Mouse (Mus musculus) retina, postnatal 7 days (tissue): ENCODE data around the gene Klhl21.
"Not testable (repeated sequence)": the region's sequence is repeated elsewhere in the genome, so short reads cannot be mapped to it uniquely, and the experiment has no call there.

ENCODE experiments used
- DNase-seq: peaks from one replicate; pipeline ENCODE4 v3.0.0-alpha.2; 2012; ENCODE audit warnings: low read depth, low spot score

The Klhl21 gene

GRCm38 (mm10) chr4:152021568-152022097, 13.0 kb downstream of the Klhl21 start:
- DNase-seq: no peak

DNA sequence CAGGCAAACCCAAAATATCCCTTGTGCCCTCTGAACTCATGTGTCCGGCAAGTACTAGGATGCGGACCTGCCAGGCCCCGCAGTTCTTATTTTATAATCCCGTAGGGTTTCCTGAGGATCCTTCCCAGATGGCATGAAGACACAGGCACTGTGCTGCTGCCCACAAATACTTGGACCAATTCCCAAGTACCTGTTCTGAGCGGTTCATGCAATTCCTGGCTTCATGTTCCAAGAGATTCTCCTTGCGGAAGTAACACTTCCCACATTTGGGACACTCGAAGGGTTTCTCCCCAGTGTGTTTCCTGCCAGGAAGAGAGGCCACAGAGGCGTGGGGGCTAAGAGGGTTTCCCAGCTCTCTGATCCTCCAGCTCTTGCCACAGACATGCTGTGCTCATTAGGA, 13.9 kb downstream of the Klhl21 start:
- no peak for DNase-seq

DNA sequence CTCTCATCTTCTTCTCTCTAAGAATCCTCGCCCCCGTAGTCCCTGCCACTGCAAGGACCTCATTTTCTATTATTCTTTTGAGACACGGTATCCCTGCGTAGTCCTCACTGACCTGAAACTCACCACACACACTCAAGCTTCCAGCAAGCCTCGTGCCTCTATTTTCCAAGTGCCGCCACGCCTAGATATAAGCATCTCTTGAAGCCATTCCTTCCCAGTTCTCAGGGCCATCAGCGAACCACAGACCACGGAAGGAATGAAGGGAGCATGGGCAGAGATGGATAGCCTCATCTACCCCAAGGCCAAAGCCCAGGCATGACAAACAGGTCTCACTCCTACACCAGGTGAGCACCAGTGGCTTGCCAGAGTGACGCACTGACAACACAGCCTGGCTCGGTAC, 15.9 kb downstream of the Klhl21 start:
- DNase-seq: no peak

- no peak for DNase-seq
Measured at GRCm38 (mm10) chr4:152026751-152027508, 18.3 kb downstream of the Klhl21 start.

GRCm38 (mm10) chr4:152027524-152027923, 18.9 kb downstream of the Klhl21 start, which contains the start of gene Zbtb48:
Gene Zbtb48 (minus strand): TSS chr4:152027671.
- DNase-seq: peak; percentile 96

- DNase-seq: no peak
Measured at GRCm38 (mm10) chr4:152028456-152028855, 19.9 kb downstream of the Klhl21 start.

- no peak for DNase-seq
Measured at GRCm38 (mm10) chr4:152029087-152029486, 20.5 kb downstream of the Klhl21 start.

DNA sequence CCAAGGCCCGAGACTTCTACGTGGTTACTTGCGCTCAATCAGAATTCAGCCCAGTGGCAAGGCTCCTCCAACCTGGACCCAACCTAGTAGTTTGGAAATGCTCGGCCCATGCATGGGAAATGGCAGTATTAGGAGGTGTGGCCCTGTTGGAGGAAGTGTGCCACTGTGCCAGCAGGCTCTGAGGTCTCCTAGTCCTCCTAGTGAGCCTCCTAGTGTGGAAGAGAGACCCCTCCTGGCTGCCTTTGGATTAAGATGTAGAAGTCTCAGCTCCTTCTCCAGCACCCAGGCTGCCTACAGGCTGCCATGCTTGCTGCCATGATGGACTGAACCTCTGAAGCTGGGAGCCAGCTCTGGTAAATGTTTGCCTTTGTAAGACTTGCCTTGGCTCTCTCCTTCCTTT, 21.4 kb downstream of the Klhl21 start:
- no peak for DNase-seq

DNA sequence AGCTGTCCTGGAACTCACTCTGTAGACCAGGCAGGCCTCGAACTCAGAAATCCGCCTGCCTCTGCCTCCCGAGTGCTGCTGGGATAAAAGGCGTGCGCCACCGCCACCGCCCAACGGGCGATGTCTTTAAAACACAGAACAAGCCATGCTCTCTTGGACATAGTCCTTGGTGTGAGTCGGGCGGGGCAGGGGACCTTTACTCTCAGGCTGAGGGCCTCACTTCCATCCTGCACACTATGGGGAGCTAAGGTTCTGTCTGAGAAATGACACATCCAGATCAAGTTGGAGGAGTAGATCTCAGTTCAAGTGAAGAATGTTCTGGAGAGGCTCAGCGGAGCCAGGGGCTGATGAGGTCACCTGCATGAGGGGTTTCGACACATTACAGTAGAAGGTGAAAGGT, 24.3 kb downstream of the Klhl21 start:
- DNase-seq: no peak

DNA sequence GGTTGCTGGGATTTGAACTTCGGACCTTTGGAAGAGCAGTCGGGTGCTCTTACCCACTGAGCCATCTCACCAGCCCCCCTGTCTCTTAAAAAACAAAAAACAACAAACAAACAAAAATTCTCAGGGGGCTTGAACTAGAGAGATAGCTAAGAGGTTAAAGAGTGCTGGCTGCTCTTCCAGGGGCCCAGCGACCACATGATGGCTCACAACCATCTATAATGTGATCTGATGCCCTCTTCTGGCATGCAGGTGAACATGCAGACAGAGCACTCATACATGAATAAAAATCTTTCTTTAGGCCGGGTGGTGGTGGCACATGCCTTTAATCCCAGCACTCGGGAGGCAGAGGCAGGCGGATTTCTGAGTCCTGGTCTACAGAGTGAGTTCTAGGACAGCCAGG, 27.9 kb downstream of the Klhl21 start:
- not testable (repeated sequence) for DNase-seq

DNA sequence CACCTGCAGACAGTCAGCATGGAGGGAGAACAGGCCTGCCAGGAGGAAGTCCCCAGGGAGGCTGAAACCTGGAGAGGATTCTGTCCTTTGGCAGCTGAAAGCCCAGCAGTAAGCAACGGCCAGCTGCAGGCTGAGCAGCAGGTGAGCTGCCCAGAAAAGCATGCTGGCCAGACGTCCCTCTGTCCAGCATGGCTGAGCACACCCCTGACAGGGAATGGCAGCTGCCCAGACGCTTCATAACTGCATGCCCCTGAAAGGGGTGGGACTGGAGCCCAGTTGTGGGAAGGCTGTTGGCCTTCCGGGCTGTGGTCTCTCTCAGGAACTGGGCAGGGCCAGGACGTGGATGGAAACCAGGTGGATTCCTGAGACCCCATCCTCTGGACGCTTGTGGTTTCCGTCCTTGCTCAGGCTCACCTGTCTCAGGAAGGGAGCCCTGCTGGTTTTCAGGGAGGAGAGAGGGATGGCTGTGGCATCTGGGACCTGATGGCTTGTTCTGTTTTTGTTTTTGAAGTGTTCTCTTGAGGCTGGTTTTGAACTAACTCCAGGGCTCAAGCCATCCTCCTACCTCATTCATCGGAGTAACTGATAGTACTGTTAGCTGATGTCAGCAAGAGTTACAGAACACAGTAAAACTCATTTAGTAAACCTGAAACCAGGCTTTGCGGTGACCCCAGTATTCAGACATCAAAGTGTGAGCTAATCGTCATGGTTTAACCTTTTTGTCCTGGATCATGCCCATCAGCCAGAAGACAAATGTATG, 29.8 kb downstream of the Klhl21 start, which contains the start of gene Tas1r1:
Gene Tas1r1 (minus strand): TSS at position 344 of the 760 bp plus-strand sequence.
- DNase-seq: no peak

DNA sequence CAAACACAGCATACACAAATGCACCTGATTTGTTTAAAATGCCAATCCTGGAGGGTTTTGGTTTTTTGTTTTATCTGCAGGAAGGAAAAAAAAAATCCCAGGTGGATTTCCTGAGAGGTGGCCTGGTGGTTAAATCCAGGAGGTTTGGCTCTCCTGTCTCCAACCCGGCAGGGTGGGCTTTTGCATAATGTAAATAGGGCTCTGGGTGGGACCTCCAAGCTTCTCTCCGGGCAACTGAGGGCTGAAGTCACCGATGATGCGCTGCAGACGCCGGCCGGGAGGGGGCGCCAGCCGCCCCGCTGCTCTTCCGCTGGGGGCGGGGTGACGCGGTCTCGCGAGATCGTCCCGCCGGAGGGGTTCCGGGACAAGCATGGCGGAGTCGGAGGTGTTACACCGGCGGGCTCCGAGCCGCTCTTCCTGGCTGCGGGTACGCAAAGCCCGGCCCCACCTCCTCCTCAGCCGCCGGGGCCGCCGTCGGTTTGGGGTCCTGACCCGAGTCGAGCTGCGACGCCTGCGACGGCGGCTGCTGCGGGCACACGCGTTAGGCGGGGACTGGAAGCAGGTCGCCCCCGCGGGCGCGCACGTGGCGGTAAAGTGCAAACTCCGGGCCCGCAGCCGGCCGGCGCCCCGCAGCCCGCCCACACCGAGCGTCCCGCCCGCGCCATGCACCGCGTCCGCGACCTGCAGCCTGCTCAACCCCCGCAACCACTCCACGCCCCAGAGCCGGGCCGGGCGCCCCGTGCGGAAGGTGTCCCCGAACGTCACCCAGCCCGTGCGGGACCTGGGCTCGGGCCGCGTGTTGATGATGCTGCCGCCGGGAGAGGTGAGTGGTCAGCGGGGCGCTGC, 30.6 kb downstream of the Klhl21 start, which contains the start of gene Nol9:
Gene Nol9 (plus strand): TSS at position 337 of the 846 bp plus-strand sequence.
- DNase-seq: peak; percentile 87

GRCm38 (mm10) chr4:152039831-152040310, 31.3 kb downstream of the Klhl21 start:
- DNase-seq: no peak

- no peak for DNase-seq
Measured at GRCm38 (mm10) chr4:152041924-152042641, 33.5 kb downstream of the Klhl21 start.

GRCm38 (mm10) chr4:152043171-152043570, 34.6 kb downstream of the Klhl21 start:
- no peak for DNase-seq

DNA sequence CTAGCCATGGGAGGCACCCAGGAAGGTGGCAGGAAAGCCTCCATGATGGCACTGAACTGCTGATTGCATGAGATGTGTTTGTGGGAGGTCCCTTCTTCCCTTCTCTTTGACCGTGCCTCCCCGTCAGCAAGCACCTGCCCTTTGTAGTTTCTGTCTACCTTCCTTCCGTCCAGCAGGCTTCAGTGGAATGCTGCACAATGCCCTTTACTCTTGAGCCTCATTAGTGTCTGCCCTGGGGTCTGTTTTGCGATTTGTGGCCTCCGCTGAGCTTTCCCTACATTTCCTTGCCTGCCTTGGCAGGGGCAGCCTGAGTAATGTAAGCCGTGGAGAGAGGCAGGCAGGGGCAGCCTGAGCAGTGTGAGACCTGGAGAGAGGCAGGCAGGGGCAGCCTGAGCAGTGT, 36.0 kb downstream of the Klhl21 start:
- DNase-seq: no peak

- DNase-seq: no peak
Measured at GRCm38 (mm10) chr4:152062390-152063110, 53.9 kb downstream of the Klhl21 start.

- no peak for DNase-seq
Measured at GRCm38 (mm10) chr4:152067280-152067679, 58.7 kb downstream of the Klhl21 start.
